Mouse (Mus musculus) stomach, postnatal 0 days (tissue): ENCODE data around the gene Iqcj.

Source experiments
- CTCF ChIP-seq: IDR thresholded peaks from 2 replicates; pipeline ENCODE4 v1.5.1; 2016; ENCODE audit warnings: antibody characterized with exemption, low read depth, mild to moderate bottlenecking, moderate library complexity
- EP300 ChIP-seq: optimal IDR thresholded peaks from 2 replicates; pipeline ENCODE3; 2016; ENCODE audit warnings: antibody characterized with exemption

DNA sequence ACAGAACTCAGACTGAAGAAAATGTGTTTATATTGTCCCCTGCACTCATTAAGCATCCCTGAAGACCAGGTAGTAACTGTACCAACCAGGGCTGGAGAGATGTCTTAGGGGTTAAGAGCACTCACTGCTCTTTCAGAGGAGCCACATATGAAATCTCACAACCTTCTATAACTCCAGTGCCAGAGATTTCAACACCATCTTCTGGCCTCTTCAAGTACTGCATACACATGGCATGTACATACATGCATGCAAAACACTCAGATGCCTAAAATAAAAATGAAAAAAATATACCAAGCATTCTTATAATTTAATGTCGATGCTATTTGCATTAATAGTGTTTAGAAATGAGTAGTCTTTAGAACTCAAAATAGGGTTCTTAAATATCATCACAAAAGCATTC, 88.0 kb downstream of the Iqcj start:
- TF ChIP-seq CTCF = peak; percentile 35
- no peak for TF ChIP-seq EP300
